Mouse (Mus musculus) heart, adult 11 months (tissue): ENCODE results near the gene Trim17.

ENCODE experiments used
- DNase-seq: peaks from one replicate; pipeline ENCODE4 v3.0.0; 2022

Gene Trim17

DNA sequence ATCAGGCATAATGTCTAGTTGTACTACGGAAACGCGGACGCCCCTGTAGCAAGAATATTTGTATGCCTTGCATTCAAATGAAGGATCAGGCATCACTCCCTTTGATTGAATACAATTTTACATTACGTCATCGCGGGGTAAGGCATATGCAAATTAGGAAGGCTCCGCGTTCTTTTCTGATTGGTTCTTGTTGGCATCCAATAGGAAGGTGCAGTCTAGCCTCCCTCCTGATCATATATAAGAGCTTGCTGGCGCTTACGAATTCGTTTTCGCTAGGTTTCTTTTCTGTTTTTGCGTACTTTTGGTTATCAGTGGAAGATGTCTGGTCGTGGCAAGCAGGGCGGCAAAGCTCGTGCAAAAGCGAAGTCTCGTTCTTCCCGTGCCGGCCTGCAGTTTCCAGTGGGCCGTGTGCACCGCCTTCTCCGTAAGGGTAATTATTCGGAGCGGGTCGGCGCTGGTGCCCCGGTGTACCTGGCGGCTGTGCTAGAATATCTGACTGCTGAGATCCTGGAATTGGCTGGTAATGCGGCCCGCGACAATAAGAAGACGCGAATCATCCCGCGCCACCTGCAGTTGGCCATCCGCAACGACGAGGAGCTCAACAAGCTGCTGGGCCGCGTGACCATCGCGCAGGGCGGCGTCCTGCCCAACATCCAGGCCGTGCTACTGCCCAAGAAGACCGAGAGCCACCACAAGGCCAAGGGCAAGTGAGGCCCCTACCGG, at the start of gene Trim17, which contains the start of gene Hist3h2a:
Gene Trim17 (plus strand): TSS at position 266 of the 723 bp plus-strand sequence.
Gene Hist3h2a (plus strand): TSS at position 266 of the 723 bp plus-strand sequence.
- DNase-seq, result peak; percentile 99

DNA sequence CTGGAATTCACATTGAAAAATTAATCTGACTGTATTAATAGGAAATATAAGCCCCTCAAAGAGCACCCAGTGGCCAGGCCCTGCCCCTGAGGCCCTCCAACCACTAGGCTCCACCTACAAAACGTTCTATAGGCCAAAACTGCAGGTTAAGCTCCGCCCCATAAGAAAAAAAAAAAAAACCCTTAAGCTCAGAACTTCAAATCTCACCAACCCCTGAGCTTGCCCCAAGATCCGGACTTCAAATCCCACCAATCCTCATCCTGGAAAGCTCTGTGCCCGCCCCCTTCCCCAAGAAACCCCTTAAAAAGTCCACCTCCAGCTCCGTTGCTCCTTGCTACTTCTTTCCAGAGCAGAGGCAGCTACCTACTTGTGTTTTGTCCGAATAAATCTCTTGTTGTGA, 49.6 kb upstream of the Trim17 start:
- DNase-seq, result peak; percentile 95

DNA sequence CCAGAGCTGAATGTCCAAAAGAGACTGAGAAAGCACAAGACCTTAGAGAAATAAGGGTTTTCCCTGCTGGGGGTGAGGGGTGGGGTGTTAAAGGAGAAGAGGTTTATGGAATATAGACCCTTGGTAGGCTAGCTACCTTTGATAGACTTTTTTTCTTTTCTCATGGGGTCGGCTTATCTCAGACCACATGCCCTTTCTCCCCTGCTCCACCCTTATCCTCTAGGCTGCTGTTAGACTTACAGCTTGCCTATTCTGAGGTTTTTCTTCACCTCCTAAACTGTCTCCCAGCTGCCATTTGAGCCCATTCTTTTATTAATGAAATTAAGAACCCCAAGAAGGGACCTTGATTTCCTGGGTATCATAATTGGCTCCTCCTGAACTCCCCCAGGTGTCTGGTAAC, 40.7 kb upstream of the Trim17 start:
- no peak for DNase-seq

DNA sequence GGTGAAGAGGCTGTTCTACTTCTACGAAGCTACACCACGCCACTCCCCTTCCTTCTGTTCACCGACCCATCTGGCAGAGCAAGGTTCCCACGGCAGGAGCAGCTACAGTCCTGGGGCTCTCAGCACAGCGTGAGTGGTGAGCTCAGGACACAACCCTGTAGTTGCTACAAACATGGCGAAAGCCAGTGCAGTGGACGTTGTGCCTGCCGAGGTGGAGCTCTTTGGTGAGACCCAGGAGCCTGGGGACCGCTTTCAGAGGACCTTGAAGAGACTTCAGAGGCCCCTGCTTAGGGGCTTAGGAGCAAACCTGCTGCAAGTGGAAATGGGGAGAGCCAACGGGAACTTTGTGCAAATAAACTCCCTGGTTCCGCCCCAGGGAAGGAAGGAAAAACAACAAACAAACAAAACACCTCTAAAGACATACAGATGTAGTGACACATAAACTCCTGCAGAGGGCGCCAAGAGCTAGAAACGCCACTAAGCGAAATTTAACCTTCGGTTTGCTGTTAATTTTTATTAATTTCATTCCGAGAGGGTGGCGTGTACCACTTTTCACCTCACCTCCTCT, 39.9 kb upstream of the Trim17 start:
- no peak for DNase-seq

DNA sequence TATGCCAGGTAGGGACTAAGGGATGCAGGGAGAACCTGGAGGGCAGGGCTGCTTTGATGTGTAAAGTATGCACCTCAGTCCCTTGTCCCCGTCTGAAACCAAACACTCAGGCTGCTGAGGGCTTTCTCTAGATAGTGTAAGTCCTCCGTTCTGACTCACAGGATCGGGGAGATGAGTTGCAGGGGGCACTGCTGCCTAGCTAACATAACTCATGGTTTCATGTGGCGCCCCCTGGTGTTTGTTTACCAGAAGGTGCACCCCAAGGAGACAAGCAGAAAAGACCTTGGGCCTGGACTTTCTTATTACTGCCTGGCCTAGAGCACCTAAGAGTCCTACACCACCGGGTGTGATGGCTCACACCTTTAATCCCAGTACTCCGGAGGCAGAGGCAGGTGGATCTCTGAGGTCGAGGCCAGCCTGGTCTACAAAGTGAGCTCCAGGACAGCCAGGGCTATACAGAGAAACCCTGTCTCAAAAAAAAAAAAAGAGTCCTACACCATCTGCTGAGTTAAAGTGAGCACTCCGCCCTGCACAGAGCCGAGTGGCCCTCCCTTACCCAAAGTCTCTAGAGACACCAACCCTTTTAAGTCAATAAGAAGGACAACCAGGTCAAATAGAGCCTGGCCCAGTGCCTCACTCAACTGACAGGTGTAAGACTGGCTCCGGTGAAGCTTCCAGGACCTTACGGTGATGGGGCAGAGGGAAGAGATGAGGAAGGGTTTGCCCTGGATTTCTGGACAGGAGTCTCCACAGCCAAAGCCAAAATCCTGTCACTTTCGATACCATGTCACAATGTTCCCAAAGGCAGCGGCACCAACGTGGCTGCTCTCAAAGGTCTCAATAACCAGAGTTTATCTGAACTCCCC, 37.4 kb upstream of the Trim17 start:
- no peak for DNase-seq

DNA sequence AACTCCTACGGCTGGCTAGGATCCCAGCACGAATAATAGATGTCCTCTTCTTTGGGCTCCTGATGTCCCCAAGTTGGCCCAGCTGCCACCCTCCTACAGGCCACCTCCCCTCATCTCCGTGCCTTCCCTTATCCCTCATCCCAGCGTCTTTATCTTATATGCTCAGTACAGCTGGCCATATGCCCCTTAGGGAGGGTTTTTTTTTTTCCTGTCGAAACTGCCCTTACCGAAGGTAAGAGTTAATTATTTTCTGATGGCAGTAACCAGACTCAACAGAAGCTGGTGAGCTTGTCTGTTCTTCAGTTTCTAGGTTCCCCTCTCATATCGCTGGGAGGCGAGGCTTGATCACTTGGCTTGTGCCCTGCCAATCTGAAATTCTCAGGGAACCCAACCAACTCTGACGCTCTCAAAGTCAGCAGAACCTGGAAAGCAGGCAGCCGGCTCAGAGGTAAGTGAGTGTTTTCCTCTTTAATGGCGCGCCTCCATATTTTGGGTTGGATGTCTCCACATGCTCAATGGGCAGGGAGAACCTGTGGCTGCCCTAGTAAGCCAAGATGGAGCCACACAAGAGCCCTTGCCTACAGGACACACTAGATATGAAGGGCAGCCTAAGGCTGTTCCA, 36.6 kb upstream of the Trim17 start, which contains the start of gene Btnl10:
Gene Btnl10 (plus strand): TSS at position 164 of the 622 bp plus-strand sequence.
- peak; percentile 70 for DNase-seq

DNA sequence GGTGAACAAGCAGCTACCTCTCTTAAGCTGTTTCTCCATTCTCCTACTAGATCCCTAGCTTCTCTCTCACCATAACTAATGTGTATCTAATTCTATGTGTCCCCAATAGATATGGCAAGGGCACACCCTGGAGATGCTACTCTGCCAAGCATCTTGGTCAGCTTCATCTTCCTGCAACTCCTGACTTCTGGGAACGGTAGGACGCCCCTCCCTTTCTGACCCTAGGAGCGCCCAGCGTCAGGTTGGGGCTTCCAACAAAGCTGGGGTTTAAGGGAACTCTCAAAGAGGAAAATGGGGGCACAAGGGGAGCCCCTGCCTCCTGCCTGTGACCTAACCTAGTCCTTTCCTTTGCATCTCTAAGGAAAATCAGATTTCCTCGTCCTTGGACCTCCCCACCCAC, 35.7 kb upstream of the Trim17 start:
- DNase-seq, result no peak

DNA sequence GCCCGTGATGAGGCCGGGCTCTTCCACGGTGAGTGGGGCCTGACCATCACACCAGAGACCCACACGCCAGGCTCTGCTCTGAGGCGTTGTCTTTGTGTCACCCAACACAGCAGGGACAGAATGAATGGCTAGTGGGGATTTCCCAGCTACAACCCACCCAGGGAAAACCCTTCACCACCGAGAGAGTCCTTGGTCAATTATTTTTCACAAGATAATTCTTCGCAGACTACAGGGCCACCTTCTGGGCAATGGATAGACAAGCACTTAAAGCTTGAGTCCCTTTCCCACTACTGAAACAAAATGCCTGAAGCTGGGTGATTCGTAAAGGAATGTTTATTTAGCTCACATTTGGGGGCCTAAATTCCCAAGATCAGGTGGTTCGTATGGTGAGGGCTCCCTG, 32.1 kb upstream of the Trim17 start:
- no peak for DNase-seq

DNA sequence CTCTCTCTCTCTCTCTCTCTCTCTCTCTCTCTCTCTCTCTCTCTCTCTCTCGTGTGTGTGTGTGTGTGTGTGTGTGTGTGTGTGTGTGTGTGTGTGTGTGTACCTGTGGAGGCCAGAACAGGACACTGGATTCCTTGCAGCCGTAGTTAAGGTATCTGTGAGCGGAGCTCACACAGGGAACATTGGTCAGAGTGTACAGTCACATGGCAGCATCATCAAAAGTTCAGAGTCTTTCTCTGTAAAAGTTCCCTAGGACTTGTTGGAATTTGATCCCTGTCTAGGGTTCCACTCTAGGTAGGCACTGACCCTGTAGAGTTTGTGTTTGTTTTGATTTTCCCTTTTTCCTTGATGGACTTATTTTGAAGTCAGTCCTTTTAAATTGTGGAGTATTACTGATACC, 27.8 kb upstream of the Trim17 start:
- no peak for DNase-seq

DNA sequence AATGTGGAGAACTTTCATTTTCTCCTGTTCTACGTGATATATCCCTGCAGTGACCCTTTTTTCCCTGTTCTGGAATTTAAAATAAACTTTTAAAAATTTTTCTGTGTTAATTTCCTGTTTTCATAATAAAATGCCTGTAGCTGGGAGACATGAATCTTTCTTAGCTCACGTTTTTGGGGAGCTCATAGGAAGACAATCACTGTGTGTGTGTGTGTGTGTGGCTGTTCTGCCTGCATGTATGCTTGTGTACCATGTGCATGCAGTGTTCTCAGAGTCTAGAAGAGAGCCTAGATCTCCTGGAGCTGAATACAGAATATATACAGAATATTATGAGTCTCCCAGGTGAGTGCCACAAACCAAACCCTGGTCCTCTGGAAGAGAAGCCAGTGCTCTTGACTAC, 27.4 kb upstream of the Trim17 start:
- no peak for DNase-seq

DNA sequence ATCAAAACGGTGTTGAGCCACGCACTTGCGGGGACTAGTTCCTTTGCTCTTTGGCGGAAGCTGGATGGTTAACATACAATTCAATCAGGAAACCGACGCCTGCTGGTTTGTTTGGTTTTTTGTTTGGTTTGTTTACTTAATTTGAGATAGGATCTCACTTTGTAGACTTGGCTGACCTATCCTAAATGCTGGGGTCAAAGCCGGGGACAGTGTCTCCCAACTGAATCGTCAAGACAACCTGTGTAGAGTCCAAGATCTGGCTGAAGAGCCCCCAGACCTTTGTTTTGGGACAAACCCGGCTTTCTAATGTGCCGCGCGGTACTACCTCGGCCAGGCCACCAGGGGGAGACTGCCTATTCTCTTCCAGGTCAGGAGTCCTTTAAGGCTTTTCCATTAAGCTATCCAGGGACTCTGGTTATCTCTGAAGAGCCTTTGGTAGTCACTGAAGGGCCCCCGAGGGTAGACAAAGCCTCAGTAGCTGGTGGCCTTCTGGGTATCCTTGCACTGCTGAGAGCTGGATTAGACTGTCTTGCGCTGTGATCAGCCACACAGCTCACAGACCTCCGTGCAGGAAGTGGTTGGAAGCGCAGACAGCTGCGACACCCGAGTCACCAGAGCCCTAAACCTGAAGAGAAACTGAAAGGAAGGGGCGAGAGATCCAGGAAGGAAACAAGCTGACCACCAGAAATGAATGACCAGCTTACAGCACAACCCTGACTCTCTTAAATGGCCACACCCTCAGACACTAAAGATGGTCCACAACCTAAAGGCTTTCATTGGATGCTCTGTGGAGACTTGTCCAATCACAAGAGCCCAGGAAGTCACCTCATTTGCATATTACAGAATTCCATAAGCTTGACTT, 26.5 kb upstream of the Trim17 start:
- peak; percentile 97 for DNase-seq

DNA sequence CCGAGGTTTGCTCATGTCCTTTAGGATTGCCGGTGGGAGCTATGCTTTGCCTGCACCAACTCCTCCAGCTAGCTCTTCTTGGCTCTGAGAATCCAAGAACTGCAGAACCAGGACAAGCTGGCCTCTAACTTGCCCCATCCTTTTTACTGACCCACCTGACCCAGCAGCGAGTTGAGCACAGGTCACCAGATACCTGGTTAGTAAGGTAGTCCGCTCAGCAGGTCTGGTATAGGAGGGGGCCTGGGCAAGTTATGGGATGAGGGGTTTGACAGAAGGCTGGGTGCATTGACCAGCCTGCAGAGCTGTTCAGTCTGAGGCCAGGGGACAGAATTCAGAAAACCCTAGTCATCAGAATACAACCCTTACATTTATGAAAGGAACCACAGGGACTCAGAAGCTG, 25.4 kb upstream of the Trim17 start:
- peak; percentile 91 for DNase-seq

DNA sequence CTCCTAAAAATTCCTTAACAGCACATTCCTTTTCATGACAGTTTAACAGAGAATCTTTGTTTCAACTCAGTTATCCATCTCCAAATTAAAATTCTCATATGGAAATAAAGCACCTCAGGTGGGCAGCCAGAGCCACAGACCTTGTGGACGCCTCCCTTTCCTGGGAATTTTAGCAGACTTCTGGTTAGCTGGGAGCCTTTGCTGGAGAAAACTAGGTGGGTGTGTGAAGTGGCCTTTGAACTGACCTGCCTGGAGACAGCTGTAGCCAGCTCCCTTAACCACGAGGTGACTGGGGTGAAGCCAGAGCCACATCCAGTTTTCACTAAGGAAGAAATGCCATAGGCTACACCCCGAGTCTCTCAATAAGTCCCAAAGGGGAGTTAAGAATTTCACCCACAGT, 24.8 kb upstream of the Trim17 start:
- no peak for DNase-seq

DNA sequence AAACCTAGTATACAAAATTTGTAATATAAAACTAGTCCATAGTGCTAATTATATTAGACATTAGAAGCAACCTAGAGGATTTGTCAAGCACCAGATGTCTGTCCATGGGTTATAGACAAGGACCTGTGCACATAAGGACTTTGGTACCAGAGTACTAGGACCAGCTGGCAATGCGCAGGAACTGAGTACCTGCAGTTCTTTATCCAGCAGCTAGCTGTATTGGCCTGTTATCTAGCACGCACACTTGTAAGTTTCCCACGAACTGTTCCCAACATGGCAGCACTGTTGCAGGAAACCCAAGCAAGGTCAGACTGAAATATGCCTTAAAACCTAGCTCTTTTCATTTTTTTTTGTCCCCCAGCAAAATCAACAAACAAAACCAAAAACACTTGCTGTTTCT, 24.2 kb upstream of the Trim17 start:
- no peak for DNase-seq

DNA sequence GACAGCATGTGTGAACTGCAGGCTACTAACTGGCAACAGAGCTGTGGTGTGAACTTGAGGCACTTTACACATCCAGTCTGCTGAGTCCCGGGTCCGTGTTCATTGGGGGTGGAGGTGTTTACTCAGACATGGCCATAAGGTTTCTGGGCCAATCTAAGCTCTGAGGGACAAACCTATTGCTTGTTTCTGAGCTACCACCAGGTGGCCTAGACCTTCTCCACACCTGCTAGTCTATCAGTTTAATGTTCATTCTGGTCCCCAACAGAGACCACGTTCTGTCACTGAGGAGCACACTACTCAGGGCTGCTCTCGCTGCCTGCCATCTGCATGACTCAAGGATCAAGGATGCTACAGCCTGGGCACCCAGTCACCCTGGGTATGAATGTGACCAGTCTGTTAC, 22.9 kb upstream of the Trim17 start:
- DNase-seq, result no peak

DNA sequence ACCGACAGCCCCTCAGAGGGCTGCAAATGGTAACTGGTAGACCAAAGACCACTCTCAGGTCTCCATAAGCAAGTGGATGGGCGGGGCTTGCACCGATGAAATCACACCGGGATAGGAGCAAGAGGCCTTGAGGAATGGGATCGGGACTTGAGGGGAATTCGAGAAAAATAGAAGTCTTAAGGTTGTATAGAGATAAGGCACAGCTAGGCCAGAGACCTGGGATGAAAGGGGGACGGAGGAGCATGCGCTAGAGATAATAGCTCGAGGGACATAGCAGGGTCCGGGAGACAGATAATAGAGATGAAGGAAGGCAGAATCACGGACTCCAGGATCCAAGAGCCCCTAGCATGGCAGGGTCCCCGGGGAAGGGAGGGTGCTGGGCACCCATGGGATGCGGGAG, 16.6 kb upstream of the Trim17 start:
- no peak for DNase-seq

DNA sequence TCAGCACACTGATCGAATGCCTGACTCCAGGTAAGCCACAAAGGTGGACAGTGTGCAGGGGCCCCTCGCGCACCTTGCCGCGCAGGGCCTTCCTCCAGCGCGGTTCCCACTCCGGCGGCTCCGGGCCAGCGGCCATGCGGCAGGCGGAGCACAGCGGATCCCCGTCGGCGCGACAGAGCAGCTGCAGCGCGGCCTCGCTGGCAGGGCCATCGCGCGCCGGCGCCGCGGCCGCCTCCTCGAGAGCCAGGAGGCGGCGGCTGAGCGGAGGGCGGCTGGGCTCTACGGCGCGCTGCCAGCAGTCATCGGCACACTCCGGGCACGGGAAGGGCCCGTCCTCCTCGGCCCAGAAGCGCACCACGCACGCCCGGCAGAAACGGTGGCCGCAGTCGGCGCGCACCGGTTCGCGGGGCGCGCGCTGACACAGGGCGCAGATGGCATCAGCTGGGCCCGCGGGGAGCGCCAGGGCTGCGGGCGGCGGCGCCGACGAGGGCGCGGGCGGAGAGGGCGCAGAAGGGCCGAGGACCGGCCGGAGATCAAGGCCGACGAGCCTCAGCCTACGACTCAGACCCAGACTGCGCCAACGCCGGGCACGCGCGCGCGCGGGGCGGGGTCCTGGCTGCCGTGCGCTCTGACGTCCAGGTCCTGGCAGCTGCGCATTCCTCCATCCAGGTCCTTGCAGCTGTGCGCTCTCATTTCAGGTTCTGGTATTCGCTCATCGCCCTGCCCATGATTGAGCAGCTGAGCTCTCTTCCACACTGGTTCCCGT, 16.0 kb upstream of the Trim17 start, which contains the start of gene Rnf187:
Gene Rnf187 (minus strand): TSS at position 595 of the 766 bp plus-strand sequence.
- peak; percentile 99 for DNase-seq

DNA sequence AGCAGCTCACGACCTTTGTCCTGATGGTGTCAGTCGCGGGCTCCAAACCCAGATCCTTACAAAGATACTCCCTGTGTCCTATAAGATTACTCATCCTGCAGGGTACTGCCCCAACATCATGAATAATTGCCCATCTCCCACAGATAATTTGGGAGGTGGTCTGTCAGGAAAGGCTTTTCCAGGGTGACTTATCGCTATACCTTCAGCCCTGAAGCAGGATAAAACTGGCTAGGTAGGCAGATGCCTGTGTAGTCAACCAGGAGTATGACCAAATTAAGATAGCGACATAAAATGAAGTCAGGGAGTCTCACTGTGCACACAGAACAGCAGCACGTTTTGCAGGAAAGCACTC, 15.4 kb upstream of the Trim17 start:
- no peak for DNase-seq

DNA sequence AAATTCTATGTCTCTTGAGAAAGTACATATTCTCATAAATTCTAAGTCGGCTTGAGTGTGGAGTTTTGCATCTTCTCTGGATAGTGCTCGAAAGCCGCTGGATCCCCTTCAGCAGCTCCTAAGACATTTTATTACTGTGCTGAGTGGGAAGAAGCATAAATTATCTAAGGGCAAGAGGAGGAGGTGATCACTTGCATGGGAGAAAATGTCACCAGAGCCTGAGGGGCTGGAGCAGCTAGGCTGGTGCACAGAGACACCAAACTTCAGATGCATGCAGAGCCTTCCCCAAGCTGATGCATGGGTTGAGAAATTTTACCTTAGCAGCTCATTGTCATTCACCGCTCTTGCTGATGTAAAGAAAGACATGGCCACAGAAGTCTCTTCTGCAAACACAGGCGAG, 10.3 kb upstream of the Trim17 start:
- peak; percentile 62 for DNase-seq

DNA sequence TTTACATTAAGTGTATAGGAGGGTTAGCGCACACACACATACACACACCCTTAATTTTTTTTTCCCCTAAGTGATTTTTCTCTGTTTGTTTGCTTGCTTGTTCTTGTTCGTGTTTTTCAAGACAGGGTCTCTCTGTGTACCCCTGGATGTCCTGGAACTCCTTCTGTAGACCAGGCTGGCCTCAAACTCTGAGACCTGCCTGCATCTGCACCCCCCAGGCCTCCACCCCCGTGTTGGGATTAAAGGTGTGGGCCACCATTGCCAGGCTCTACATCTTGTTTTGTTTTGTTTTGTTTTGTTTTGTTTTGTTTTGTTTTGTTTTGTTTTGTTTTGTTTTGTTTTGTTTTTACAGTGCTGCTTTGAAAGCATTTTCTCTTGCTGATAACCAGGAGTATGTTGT, 7.2 kb upstream of the Trim17 start:
- DNase-seq, result no peak

DNA sequence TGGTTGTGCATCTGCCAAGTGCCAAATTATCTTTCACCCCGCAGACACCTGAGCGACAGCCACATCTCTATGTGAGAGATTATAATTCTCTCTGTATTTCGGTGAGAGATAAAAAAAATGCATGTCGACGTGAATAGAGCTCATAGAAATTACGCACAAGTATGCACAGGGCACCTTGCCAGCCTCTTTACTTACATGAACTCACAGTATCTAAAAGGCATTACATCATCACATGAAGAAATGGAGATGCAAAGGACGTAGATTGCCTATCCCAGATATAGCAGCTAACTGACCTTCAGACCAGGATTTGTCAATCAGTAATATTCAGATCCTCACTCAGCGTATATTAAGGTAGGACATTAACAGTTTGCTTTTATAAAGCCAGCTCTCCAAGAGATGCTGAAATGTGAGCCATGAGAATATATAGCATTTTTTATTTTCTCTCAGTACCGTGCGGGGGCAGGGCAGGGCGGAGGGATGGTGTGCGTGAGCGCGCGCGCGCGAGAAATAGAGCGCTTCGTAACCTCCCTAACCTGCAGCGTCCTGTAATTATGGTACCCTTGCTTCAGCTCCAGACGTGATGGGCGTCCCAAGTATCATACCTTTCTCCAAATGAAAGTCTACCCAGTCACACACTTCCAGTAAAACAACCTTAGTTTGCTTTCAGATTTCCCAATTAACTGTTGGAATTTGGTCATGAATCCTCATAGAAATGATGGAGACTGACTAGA, 6.5 kb upstream of the Trim17 start:
- DNase-seq, result no peak
